Mouse (Mus musculus) c-Kit-positive CD71-negative TER-119-negative erythroid progenitor cells, embryonic 14.5 days (primary cell): ENCODE data around the gene Galnt10.

Source experiments
- DNase-seq: peaks from one replicate; pipeline ENCODE4 v3.0.0-alpha.2; 2013; ENCODE audit warnings: low read depth

The Galnt10 gene

GRCm38 (mm10) chr11:57727303-57727969, 82.2 kb downstream of the Galnt10 start:
- no peak for DNase-seq

- DNase-seq: no peak
Observed at GRCm38 (mm10) chr11:57732410-57733281, 87.4 kb downstream of the Galnt10 start.

- peak; percentile 23 for DNase-seq
Observed at GRCm38 (mm10) chr11:57747294-57748080, 102.2 kb downstream of the Galnt10 start.

- no peak for DNase-seq
Observed at GRCm38 (mm10) chr11:57753538-57754203, 108.4 kb downstream of the Galnt10 start.

GRCm38 (mm10) chr11:57758621-57759020, 113.4 kb downstream of the Galnt10 start:
- no peak for DNase-seq

- DNase-seq: no peak
Observed at GRCm38 (mm10) chr11:57760509-57761058, 115.3 kb downstream of the Galnt10 start.

- no peak for DNase-seq
Observed at GRCm38 (mm10) chr11:57761347-57761746, 116.1 kb downstream of the Galnt10 start.

GRCm38 (mm10) chr11:57764124-57764523, 118.9 kb downstream of the Galnt10 start:
- DNase-seq: peak; percentile 6

GRCm38 (mm10) chr11:57766617-57767016, 121.4 kb downstream of the Galnt10 start:
- no peak for DNase-seq

- no peak for DNase-seq
Observed at GRCm38 (mm10) chr11:57767171-57767570, 121.9 kb downstream of the Galnt10 start.

- DNase-seq: no peak
Observed at GRCm38 (mm10) chr11:57770776-57771175, 125.5 kb downstream of the Galnt10 start.

GRCm38 (mm10) chr11:57771676-57772075, 126.4 kb downstream of the Galnt10 start:
- no peak for DNase-seq

- no peak for DNase-seq
Observed at GRCm38 (mm10) chr11:57773479-57773878, 128.2 kb downstream of the Galnt10 start.

- DNase-seq: no peak
Observed at GRCm38 (mm10) chr11:57773936-57774335, 128.7 kb downstream of the Galnt10 start.

- DNase-seq: no peak
Observed at GRCm38 (mm10) chr11:57775868-57776267, 130.6 kb downstream of the Galnt10 start.

GRCm38 (mm10) chr11:57776546-57776945, 131.3 kb downstream of the Galnt10 start:
- no peak for DNase-seq

- no peak for DNase-seq
Observed at GRCm38 (mm10) chr11:57778349-57778748, 133.1 kb downstream of the Galnt10 start.

- no peak for DNase-seq
Observed at GRCm38 (mm10) chr11:57779824-57780223, 134.6 kb downstream of the Galnt10 start.

- no peak for DNase-seq
Observed at GRCm38 (mm10) chr11:57786616-57787418, 141.6 kb downstream of the Galnt10 start.

GRCm38 (mm10) chr11:57787913-57788312, 142.7 kb downstream of the Galnt10 start:
- peak; percentile 57 for DNase-seq
